Mouse (Mus musculus) kidney, adult 2 months (tissue): Measurements from ENCODE around the gene Tlr5.

Source experiments
- CTCF ChIP-seq: fragments of 200-500 bp; conservative IDR thresholded peaks from 2 replicates; pipeline ENCODE4 v1.5.1; 2011; ENCODE audit warnings: low read depth, mild to moderate bottlenecking, control low read depth, low read length, moderate library complexity, mixed read lengths; ENCODE audit not compliant: insufficient read depth, insufficient read length
- POLR2A ChIP-seq: fragments of 200-500 bp; IDR thresholded peaks from one replicate; pipeline ENCODE4 v1.6.1; 2011; ENCODE audit warnings: low read depth, low read length, control low read depth

DNA sequence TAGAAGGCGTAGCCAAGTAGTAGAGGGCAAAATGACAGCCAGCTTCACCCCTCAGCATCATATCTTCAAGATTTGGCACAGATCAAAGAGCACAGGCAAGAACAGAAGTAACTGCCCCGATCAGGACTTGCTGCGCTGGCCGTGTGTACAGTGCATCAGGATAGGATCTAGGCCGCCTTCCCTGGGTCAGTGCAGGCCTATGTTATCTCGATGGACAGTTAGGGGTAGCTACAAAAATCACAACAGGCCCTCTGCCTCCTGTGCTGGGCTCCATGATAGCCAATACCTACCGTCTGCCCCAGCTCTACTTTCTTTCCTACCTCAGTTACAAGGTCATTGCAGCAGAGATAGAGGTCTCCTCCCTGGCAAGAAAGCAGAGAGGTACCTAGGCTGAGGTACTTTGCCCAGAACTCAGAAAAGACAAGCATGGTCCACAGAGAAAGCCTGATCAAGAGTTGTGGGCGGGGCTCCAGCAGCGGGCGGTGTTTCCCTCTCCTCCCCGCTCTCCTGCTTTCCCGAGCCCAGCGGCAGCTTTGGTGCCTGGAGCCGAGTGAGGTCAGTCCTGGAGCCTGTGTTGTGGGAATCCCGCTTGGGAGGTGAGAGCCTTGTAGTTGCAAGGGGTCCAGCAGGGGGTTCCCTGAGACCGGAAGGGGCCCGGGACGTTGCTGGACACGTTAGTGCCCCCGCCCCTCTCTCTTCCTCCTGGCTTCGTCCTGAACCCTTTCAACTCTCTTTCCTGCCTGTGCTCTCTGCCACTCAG, at the start of gene Tlr5:
- TF ChIP-seq CTCF (no peak), POLR2A (no peak)
